Mouse (Mus musculus) ES-E14 (cell line): ENCODE measurements around the gene Rab25.

Source experiments
- CHD2 ChIP-seq: IDR thresholded peaks from 2 replicates; pipeline ENCODE4 v1.6.1; 2014; ENCODE audit warnings: mild to moderate bottlenecking, low read depth, low read length, inconsistent platforms
- HCFC1 ChIP-seq: IDR thresholded peaks from 2 replicates; pipeline ENCODE4 v1.6.1; 2012; ENCODE audit warnings: low read length, inconsistent platforms, borderline replicate concordance; ENCODE audit not compliant: insufficient read depth
- MAFK ChIP-seq: IDR thresholded peaks from 2 replicates; pipeline ENCODE4 v1.6.1; 2014; ENCODE audit warnings: mild to moderate bottlenecking, low read depth, low read length, inconsistent platforms; ENCODE audit not compliant: insufficient read depth
- ZC3H11A ChIP-seq: IDR thresholded peaks from 2 replicates; pipeline ENCODE4 v1.6.1; 2012; ENCODE audit warnings: low read depth, mild to moderate bottlenecking, inconsistent platforms, low read length, borderline replicate concordance
- ZNF384 ChIP-seq: IDR thresholded peaks from 2 replicates; pipeline ENCODE4 v1.6.1; 2012; ENCODE audit warnings: low read depth, low read length, inconsistent platforms

GRCm38 (mm10) chr3:88546674-88547418 lies 1.3 kb downstream of the Rab25 start:
- TF ChIP-seq ZNF384: no peak
- no peak for TF ChIP-seq ZC3H11A
- no peak for TF ChIP-seq MAFK
- TF ChIP-seq CHD2: no peak
- no peak for TF ChIP-seq HCFC1
